Mouse (Mus musculus): ENCODE results near the gene Olfr773.
"Not testable (repeated sequence)": the region's sequence is repeated elsewhere in the genome, so short reads cannot be mapped to it uniquely, and the experiment has no call there.

The Olfr773 gene

GRCm38 (mm10) chr10:129187319-129187718 lies at the start of gene Olfr773:
Gene Olfr773 (minus strand): TSS chr10:129187419.
- in situ Hi-C loops (cut with MboI, MseI), result not testable (repeated sequence)

GRCm38 (mm10) chr10:129235904-129236303 lies 48.7 kb upstream of the Olfr773 start, which contains the start of gene Olfr774:
Gene Olfr774 (plus strand): TSS chr10:129236204.
- in situ Hi-C loops (cut with MboI, MseI), result no loop called here

- in situ Hi-C loops (cut with MboI, MseI), result no loop called here
Observed at GRCm38 (mm10) chr10:129230737-129231136, 43.5 kb upstream of the Olfr773 start.

GRCm38 (mm10) chr10:129177821-129178220 lies 9.4 kb downstream of the Olfr773 start, which contains the start of gene Olfr772:
Gene Olfr772 (minus strand): TSS chr10:129177921.
- in situ Hi-C loops (cut with MboI, MseI), result not testable (repeated sequence)

- in situ Hi-C loops (cut with MboI, MseI), result loop anchor here (10.0 kb wide), 1 partner anchor 430 kb away; no protein-coding TSS in a partner anchor
Observed at GRCm38 (mm10) chr10:129164651-129165050, 22.6 kb downstream of the Olfr773 start, which contains the start of gene Olfr771. Gene Olfr771 (minus strand): TSS chr10:129164751.

GRCm38 (mm10) chr10:129138898-129139297 lies 48.3 kb downstream of the Olfr773 start, which contains the start of gene Olfr770:
Gene Olfr770 (minus strand): TSS chr10:129138998.
- in situ Hi-C loops (cut with MboI, MseI), result no loop called here
